Mouse (Mus musculus): Measurements from ENCODE around the gene Olfr1233. TPM values are rescaled to one million over a fixed set of nuclear protein-coding genes. Genes with fewer than 3 reads are reported as not detected.

The Olfr1233 gene
- polyA plus RNA-seq (2012; rRNA removed) = not detected in 2 replicates

DNA sequence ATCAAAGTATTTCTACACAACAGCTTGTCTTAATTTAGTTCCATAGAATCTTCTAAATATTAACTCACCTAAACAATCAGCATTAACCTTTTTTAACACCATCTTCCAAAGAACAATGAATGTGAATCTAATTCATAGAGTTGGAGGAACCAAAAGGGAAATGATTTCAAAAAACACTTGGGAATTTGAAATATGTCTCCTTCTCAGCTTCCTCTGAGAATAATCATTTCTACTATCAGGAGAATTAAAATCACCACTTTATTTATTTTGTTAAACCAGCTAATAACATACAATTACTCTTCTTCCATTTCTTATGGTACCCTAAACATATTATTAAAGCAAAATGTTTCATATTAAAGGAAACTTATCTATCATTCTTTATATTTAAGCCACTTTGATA, at the start of gene Olfr1233:
Gene Olfr1233, minus strand, starts transcription at position 101 of the 400 bp plus-strand sequence.

DNA sequence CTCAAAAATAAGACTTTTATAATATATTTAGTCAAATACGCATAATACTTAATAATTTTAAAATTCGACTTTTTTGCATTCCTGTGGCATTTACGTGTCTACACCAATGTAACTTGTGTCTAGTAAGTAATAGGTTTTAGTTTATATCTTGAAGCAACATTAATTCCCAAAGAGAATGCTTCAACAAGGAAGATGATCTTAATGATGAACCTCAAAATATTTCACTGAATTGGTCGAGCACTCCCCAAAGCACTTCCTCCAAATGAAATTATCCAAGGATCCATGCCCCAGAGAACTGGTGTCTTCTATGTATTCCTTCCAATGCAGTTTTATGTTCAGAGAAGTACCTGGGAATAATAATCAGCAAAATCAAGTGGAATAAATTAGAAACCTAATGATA, 22.6 kb upstream of the Olfr1233 start, which contains the start of gene Olfr1234:
Gene Olfr1234, minus strand, starts transcription at position 101 of the 400 bp plus-strand sequence.

GRCm38 (mm10) chr2:89329575-89329974, 12.6 kb downstream of the Olfr1233 start, which contains the start of gene Olfr1232:
Gene Olfr1232, minus strand, starts transcription at chr2:89329675.

GRCm38 (mm10) chr2:89306974-89307373, 35.2 kb downstream of the Olfr1233 start, which contains the start of gene Olfr1231:
Gene Olfr1231, minus strand, starts transcription at chr2:89307074.

GRCm38 (mm10) chr2:89297168-89297567, 45.0 kb downstream of the Olfr1233 start, which contains the start of gene Olfr1230:
Gene Olfr1230, minus strand, starts transcription at chr2:89297268.

GRCm38 (mm10) chr2:89287914-89288313, 54.3 kb downstream of the Olfr1233 start, which contains the start of gene Olfr1229:
Gene Olfr1229, minus strand, starts transcription at chr2:89288014.

Other genes starting within 250 kb of the Olfr1233 start
- not detected in 2 replicates for gene Olfr1220, start 235.6 kb downstream of the Olfr1233 start, polyA plus RNA-seq (2012; rRNA removed)
- gene Olfr1221, start 225.1 kb downstream of the Olfr1233 start, polyA plus RNA-seq (2012; rRNA removed) = not detected in 2 replicates
- not detected in 2 replicates for gene Olfr1222, start 209.3 kb downstream of the Olfr1233 start, polyA plus RNA-seq (2012; rRNA removed)
- not detected in 2 replicates for gene Olfr1223, start 190.8 kb downstream of the Olfr1233 start, polyA plus RNA-seq (2012; rRNA removed)
- gene Olfr1224-ps1, start 178.3 kb downstream of the Olfr1233 start, polyA plus RNA-seq (2012; rRNA removed) = not detected in 2 replicates
- gene Olfr1225, start 167.7 kb downstream of the Olfr1233 start, polyA plus RNA-seq (2012; rRNA removed) = not detected in 2 replicates
- not detected in 2 replicates for gene Olfr1226, start 142.3 kb downstream of the Olfr1233 start, polyA plus RNA-seq (2012; rRNA removed)
- not detected in 2 replicates for gene Olfr1228, start 88.3 kb downstream of the Olfr1233 start, polyA plus RNA-seq (2012; rRNA removed)
- not detected in 2 replicates for gene Olfr1229, start 54.4 kb downstream of the Olfr1233 start, polyA plus RNA-seq (2012; rRNA removed)
- not detected in 2 replicates for gene Olfr1230, start 45.1 kb downstream of the Olfr1233 start, polyA plus RNA-seq (2012; rRNA removed)
- not detected in 2 replicates for gene Olfr1231, start 35.3 kb downstream of the Olfr1233 start, polyA plus RNA-seq (2012; rRNA removed)
- not detected in 2 replicates for gene Olfr1232, start 12.7 kb downstream of the Olfr1233 start, polyA plus RNA-seq (2012; rRNA removed)
- not detected in 2 replicates for gene Olfr1234, start 22.5 kb upstream of the Olfr1233 start, polyA plus RNA-seq (2012; rRNA removed)
- gene Olfr1238, start 67.3 kb upstream of the Olfr1233 start, polyA plus RNA-seq (2012; rRNA removed) = not detected in 2 replicates
- not detected in 2 replicates for gene Olfr1239, start 78.0 kb upstream of the Olfr1233 start, polyA plus RNA-seq (2012; rRNA removed)
- gene Olfr1240, start 100.6 kb upstream of the Olfr1233 start, polyA plus RNA-seq (2012; rRNA removed) = not detected in 2 replicates
- gene Olfr1241, start 144.7 kb upstream of the Olfr1233 start, polyA plus RNA-seq (2012; rRNA removed) = not detected in 2 replicates
- gene Olfr1242, start 155.9 kb upstream of the Olfr1233 start, polyA plus RNA-seq (2012; rRNA removed) = not detected in 2 replicates
- not detected in 2 replicates for gene Olfr1243, start 189.1 kb upstream of the Olfr1233 start, polyA plus RNA-seq (2012; rRNA removed)
- not detected in 2 replicates for gene Olfr1245, start 236.0 kb upstream of the Olfr1233 start, polyA plus RNA-seq (2012; rRNA removed)

Data from colon, adult 2 months (tissue).